Mouse (Mus musculus) liver, embryonic 11.5 days (tissue): ENCODE measurements around the gene Gm3460. TPM values are rescaled to one million over a fixed set of nuclear protein-coding genes. Genes with fewer than 3 reads are reported as not detected.
A peak's percentile ranks its signal among the peaks of the same experiment; 100 is the strongest.
"Not testable (repeated sequence)": the region's sequence is repeated elsewhere in the genome, so short reads cannot be mapped to it uniquely, and the experiment has no call there.

ENCODE experiments used
- ATAC-seq: fragments of 200-750 bp; cut with Nextera tagmentation; replicated peaks from 2 replicates; pipeline ENCODE4 v1.8.0; 2017; ENCODE audit warnings: moderate number of reproducible peaks, mild to moderate bottlenecking, moderate TSS enrichment, moderate library complexity; ENCODE audit not compliant: low FRiP score
- DNase-seq: peaks from one replicate; pipeline ENCODE4 v3.0.0-alpha.2; 2017; ENCODE audit warnings: low spot score
- H3K27ac ChIP-seq: fragments of 300-500 bp; sonication (generic); 2 replicates; pipeline ENCODE4 v1.5.1; 2014; ENCODE audit warnings: mild to moderate bottlenecking, low read depth, low read length, control low read depth
- H3K27me3 ChIP-seq: fragments of 300-500 bp; sonication (generic); replicated peaks from 2 replicates; pipeline ENCODE4 v1.6.1; 2014; ENCODE audit warnings: low read length, mixed read lengths; ENCODE audit not compliant: control insufficient read depth, insufficient read depth
- H3K36me3 ChIP-seq: fragments of 300-500 bp; sonication (generic); 2 replicates; pipeline ENCODE4 v1.6.1; 2014; ENCODE audit warnings: mild to moderate bottlenecking, low read length, moderate library complexity, mixed read lengths; ENCODE audit not compliant: control insufficient read depth, insufficient read depth
- H3K4me1 ChIP-seq: fragments of 300-500 bp; sonication (generic); replicated peaks from 2 replicates; pipeline ENCODE4 v1.6.1; 2014; ENCODE audit warnings: low read length, mixed read lengths; ENCODE audit not compliant: control insufficient read depth, insufficient read depth
- H3K4me2 ChIP-seq: fragments of 300-500 bp; sonication (generic); 2 replicates; pipeline ENCODE4 v1.6.1; 2014; ENCODE audit warnings: mild to moderate bottlenecking, control low read depth, moderate library complexity
- H3K4me3 ChIP-seq: fragments of 300-500 bp; sonication (generic); 2 replicates; pipeline ENCODE4 v1.5.1; 2014; ENCODE audit warnings: low read depth, low read length, control low read depth
- H3K9ac ChIP-seq: fragments of 300-500 bp; sonication (generic); 2 replicates; pipeline ENCODE4 v1.6.1; 2014; ENCODE audit warnings: low read depth, low read length, control low read depth
- H3K9me3 ChIP-seq: fragments of 300-500 bp; sonication (generic); 2 replicates; pipeline ENCODE4 v1.6.1; 2016; ENCODE audit warnings: low read length, inconsistent platforms, mixed read lengths; ENCODE audit not compliant: control insufficient read depth
- WGBS: fragments of 180-500 bp; shearing (Covaris S2); extraction: QIAGEN DNeasy Blood & Tissue Kit; methylation state at CpG from one replicate; pipeline ENCODE4 v1.1.7; 2014; 5-methylcytosine and 5-hydroxymethylcytosine counted together
- polyA plus RNA-seq: library from polyadenylated mRNA; unstranded; fragments of >200 nt; fragmentation: Nextera tagmentation; extraction: Ambion mirVana; gene quantifications from 2 replicates; pipeline ENCODE4 v1.2.1, GENCODE M21; 2014

Gm3460 gene
- not detected in 2 replicates for polyA plus RNA-seq

DNA sequence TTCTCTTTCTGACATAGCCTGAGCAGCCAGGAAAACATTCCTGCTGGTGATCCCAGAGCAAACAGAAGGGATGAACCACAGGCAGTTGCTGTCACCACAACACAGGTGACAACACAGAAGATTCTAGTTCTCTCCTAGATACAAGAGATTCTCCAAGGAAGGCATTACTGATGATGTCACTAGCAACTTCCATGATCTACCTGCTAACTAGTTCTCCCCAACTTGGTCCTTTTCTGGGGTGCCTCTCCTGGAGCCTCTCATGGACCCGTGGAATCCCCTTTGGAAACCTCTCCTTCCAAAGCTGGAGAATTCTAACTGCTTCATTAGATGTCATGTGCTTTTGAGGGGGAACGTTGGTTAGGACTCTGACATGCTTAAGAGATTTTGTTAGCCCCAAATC, at the start of gene Gm3460:
Gene Gm3460, minus strand, starts transcription at position 101 of the 400 bp plus-strand sequence.
- H3K4me2 ChIP-seq, H3K4me1 ChIP-seq, H3K27ac ChIP-seq, H3K27me3 ChIP-seq, H3K9me3 ChIP-seq, H3K9ac ChIP-seq, ATAC-seq, H3K4me3 ChIP-seq, DNase-seq, H3K36me3 ChIP-seq: not testable (repeated sequence)
- 38% methylated on average over 1 of the region's 2 CpGs for WGBS

DNA sequence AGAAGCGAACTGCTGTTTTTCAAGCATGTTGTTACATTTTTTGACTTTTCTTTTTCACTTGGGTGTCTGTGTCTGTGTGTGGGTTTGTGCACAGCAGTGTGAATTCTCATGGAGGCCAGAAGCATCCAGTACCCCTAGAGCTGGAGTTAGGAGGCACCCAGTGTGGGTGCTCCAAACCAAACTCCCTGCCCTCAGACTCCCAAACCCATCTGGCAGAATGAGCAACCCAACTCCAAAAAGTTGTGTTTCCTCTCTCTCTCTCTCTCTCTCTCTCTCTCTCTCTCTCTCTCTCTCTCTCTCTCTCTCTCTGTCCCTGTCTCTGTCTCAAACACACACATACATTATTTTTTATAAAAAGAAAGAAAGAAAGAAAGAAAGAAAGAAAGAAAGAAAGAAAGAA, 15.8 kb downstream of the Gm3460 start:
- ATAC-seq, H3K27ac ChIP-seq, H3K36me3 ChIP-seq, H3K4me1 ChIP-seq, H3K27me3 ChIP-seq, DNase-seq, H3K4me2 ChIP-seq, H3K9me3 ChIP-seq, H3K4me3 ChIP-seq, H3K9ac ChIP-seq: not testable (repeated sequence)
- WGBS = no CpG with 5 or more reads among the region's 1 CpGs

- H3K4me1 ChIP-seq, ATAC-seq, H3K27ac ChIP-seq, H3K9me3 ChIP-seq, H3K36me3 ChIP-seq, H3K9ac ChIP-seq, H3K27me3 ChIP-seq, H3K4me3 ChIP-seq: not testable (repeated sequence)
- WGBS = under 1% methylated on average over 16 of the region's 20 CpGs
- peak; percentile 26 for DNase-seq
- H3K4me2 ChIP-seq = peak overlapping the region; percentile 47
Measured at GRCm38 (mm10) chr14:6605004-6605403, 17.2 kb downstream of the Gm3460 start.

- 8% methylated on average over 17 of the region's 20 CpGs for WGBS
- not testable (repeated sequence) for ATAC-seq, H3K9ac ChIP-seq, H3K27me3 ChIP-seq, H3K36me3 ChIP-seq, H3K4me3 ChIP-seq, H3K4me1 ChIP-seq, H3K27ac ChIP-seq, H3K9me3 ChIP-seq
- peak overlapping the region; percentile 47 for H3K4me2 ChIP-seq
- peak; percentile 0 for DNase-seq
Measured at GRCm38 (mm10) chr14:6604551-6604950, 17.7 kb downstream of the Gm3460 start.

DNA sequence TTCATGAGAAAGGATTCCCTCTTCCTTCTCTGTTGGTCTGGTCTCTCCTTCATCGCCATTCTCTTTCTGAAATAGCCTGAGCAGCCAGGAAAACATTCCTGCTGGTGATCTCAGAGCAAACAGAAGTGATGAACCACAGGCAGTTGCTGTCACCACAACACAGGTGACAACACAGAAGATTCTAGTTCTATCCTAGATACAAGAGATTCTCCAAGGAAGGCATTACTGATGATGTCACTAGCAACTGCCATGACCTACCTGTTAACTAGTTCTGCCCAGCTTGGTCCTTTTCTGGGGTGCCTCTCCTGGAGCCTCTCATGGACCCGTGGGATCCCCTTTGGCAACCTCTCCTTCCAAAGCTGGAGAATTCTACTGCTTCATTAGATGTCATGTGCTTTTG, 31.7 kb downstream of the Gm3460 start, which contains the start of gene Gm3629:
Gene Gm3629, minus strand, starts transcription at position 101 of the 400 bp plus-strand sequence.
- WGBS = 25% methylated on average over 1 of the region's 2 CpGs
- not testable (repeated sequence) for DNase-seq, H3K4me1 ChIP-seq, H3K9ac ChIP-seq, H3K36me3 ChIP-seq, H3K9me3 ChIP-seq, H3K27ac ChIP-seq, H3K4me3 ChIP-seq, H3K27me3 ChIP-seq, ATAC-seq, H3K4me2 ChIP-seq

Other genes with a start within 250 kb of the Gm3460 start
- gene Gm16440, start 232.1 kb downstream of the Gm3460 start, polyA plus RNA-seq = not detected in 2 replicates
- 0.44 TPM in 1 of 2 replicates, not detected in the other for gene Gm3591, start 209.9 kb downstream of the Gm3460 start, polyA plus RNA-seq
- not detected in 2 replicates for gene Gm3594, start 177.8 kb downstream of the Gm3460 start, polyA plus RNA-seq
- gene Gm8356, start 85.1 kb downstream of the Gm3460 start, polyA plus RNA-seq = not detected in 2 replicates
- 0.10 TPM in 1 of 2 replicates, not detected in the other for gene Gm3629, start 31.8 kb downstream of the Gm3460 start, polyA plus RNA-seq
- gene Gm10251, start 61.8 kb upstream of the Gm3460 start, polyA plus RNA-seq = not detected in 2 replicates
- not detected in 2 replicates for gene Gm8050, start 97.8 kb upstream of the Gm3460 start, polyA plus RNA-seq
- 1.8 and 1.9 TPM in 2 replicates for gene Gm3636, start 119.9 kb upstream of the Gm3460 start, polyA plus RNA-seq
- gene Gm8362, start 152.0 kb upstream of the Gm3460 start, polyA plus RNA-seq = not detected in 2 replicates
- not detected in 2 replicates for gene Gm3642, start 217.9 kb upstream of the Gm3460 start, polyA plus RNA-seq